Mouse (Mus musculus) intestine, embryonic 14.5 days (tissue): ENCODE measurements at regions not wholly inside any gene's neighbourhood (a gene's known extent, or its start where the extent isn't known, plus 50 kb on each side); places are given as distances from the start of the nearest gene placed in this dataset.

Experiments
- ATAC-seq: fragments of 200-750 bp; cut with Nextera tagmentation; replicated peaks from 2 replicates; pipeline ENCODE4 v1.8.0; 2017; ENCODE audit warnings: low read depth, moderate number of reproducible peaks, moderate TSS enrichment, moderate library complexity; ENCODE audit not compliant: low FRiP score, low TSS enrichment
- DNase-seq: peaks from one replicate; pipeline ENCODE4 v3.0.0-alpha.2; 2018; ENCODE audit warnings: low spot score
- H3K27ac ChIP-seq: fragments of 300-500 bp; sonication (generic); 2 replicates; pipeline ENCODE4 v1.5.1; 2014; ENCODE audit warnings: low read depth, mild to moderate bottlenecking, control low read depth
- H3K27me3 ChIP-seq: fragments of 300-500 bp; sonication (generic); replicated peaks from 2 replicates; pipeline ENCODE4 v1.6.1; 2014; ENCODE audit warnings: low read length, control low read depth; ENCODE audit not compliant: control insufficient read depth, insufficient read depth
- H3K36me3 ChIP-seq: fragments of 300-500 bp; sonication (generic); 2 replicates; pipeline ENCODE4 v1.6.1; 2014; ENCODE audit warnings: low read length, control low read depth; ENCODE audit not compliant: control insufficient read depth, insufficient read depth
- H3K4me1 ChIP-seq: fragments of 300-500 bp; sonication (generic); replicated peaks from 2 replicates; pipeline ENCODE4 v1.6.1; 2014; ENCODE audit warnings: low read length, control low read depth, mixed read lengths; ENCODE audit not compliant: control insufficient read depth, insufficient read depth
- H3K4me2 ChIP-seq: fragments of 300-500 bp; sonication (generic); 2 replicates; pipeline ENCODE4 v1.6.1; 2014; ENCODE audit warnings: low read length
- H3K4me3 ChIP-seq: fragments of 300-500 bp; sonication (generic); 2 replicates; pipeline ENCODE4 v1.5.1; 2014; ENCODE audit warnings: low read depth, low read length, control low read depth, mixed read lengths
- H3K9ac ChIP-seq: fragments of 300-500 bp; sonication (generic); 2 replicates; pipeline ENCODE4 v1.6.1; 2014; ENCODE audit warnings: mild to moderate bottlenecking, low read length
- H3K9me3 ChIP-seq: fragments of 300-500 bp; sonication (generic); 2 replicates; pipeline ENCODE4 v1.6.1; 2016; ENCODE audit warnings: low read length, control low read depth; ENCODE audit not compliant: control insufficient read depth
- WGBS: fragments of 180-500 bp; shearing (Covaris S2); extraction: QIAGEN DNeasy Blood & Tissue Kit; methylation state at CpG from one replicate; pipeline ENCODE4 v1.1.7; 2014; 5-methylcytosine and 5-hydroxymethylcytosine counted together

GRCm38 (mm10) chr14:102439738-102440137 is 542.7 kb downstream of the Kctd12 start:
- no peaks in the 10 kb centered on the region for H3K27me3 ChIP-seq
- no peak overlapping the region for H3K27ac ChIP-seq
- WGBS: 78% methylated on average over 2 of the region's 2 CpGs
- no peak overlapping the region for H3K4me2 ChIP-seq
- ATAC-seq: no peak
- no peaks in the 10 kb centered on the region for H3K4me1 ChIP-seq
- H3K4me3 ChIP-seq: no peak overlapping the region
- H3K36me3 ChIP-seq: no peaks in the 10 kb centered on the region
- DNase-seq: no peak
- H3K9ac ChIP-seq: no peak overlapping the region
- H3K9me3 ChIP-seq: no peaks in the 10 kb centered on the region

- no peak overlapping the region for H3K27ac ChIP-seq
- 27% methylated on average over 4 of the region's 4 CpGs for WGBS
- ATAC-seq: no peak
These were observed 578.9 kb downstream of the Kctd12 start for GRCm38 (mm10) chr14:102403397-102404115.

GRCm38 (mm10) chr14:102402061-102402689 is 580.3 kb downstream of the Kctd12 start:
- Histone ChIP-seq H3K4me1 (no peaks in the 10 kb centered on the region; the same call in 1 of the 2 replicates), H3K36me3 (no peaks in the 10 kb centered on the region), H3K4me2 (no peak overlapping the region), H3K4me3 (no peak overlapping the region), H3K27me3 (no peaks in the 10 kb centered on the region), H3K27ac (no peak overlapping the region), H3K9ac (no peak overlapping the region), H3K9me3 (no peaks in the 10 kb centered on the region)
- WGBS: 43% methylated on average over 4 of the region's 4 CpGs
- ATAC-seq (no peak), DNase-seq (no peak)

More at GRCm38 (mm10) chr14:102403397-102404115, 578.9 kb downstream of the Kctd12 start:
- H3K9me3 ChIP-seq: no peaks in the 10 kb centered on the region
- H3K36me3 ChIP-seq: no peaks in the 10 kb centered on the region
- H3K27me3 ChIP-seq: no peaks in the 10 kb centered on the region
- no peak for DNase-seq
- H3K4me1 ChIP-seq: no peaks in the 10 kb centered on the region; the same call in 1 of the 2 replicates
- no peak overlapping the region for H3K4me2 ChIP-seq
- H3K9ac ChIP-seq: no peak overlapping the region
- no peak overlapping the region for H3K4me3 ChIP-seq

- no peaks in the 10 kb centered on the region for H3K4me1 ChIP-seq
- H3K4me2 ChIP-seq: no peak overlapping the region
- no peaks in the 10 kb centered on the region for H3K9me3 ChIP-seq
- DNase-seq (no peak), ATAC-seq (no peak)
- H3K36me3 ChIP-seq: no peaks in the 10 kb centered on the region
- no peak overlapping the region for H3K4me3 ChIP-seq
- no peak overlapping the region for H3K27ac ChIP-seq
- H3K9ac ChIP-seq: no peak overlapping the region
- H3K27me3 ChIP-seq: no peaks in the 10 kb centered on the region
- 74% methylated on average over 7 of the region's 7 CpGs for WGBS
These were observed 586.3 kb downstream of the Kctd12 start for GRCm38 (mm10) chr14:102396036-102396734.

GRCm38 (mm10) chr14:102392351-102392750 is 590.1 kb downstream of the Kctd12 start:
- WGBS: 72% methylated on average over 3 of the region's 3 CpGs
- DNase-seq (no peak), ATAC-seq (no peak)
- Histone ChIP-seq H3K9me3 (no peaks in the 10 kb centered on the region), H3K4me1 (no peaks in the 10 kb centered on the region), H3K9ac (no peak overlapping the region), H3K4me3 (no peak overlapping the region), H3K27me3 (no peaks in the 10 kb centered on the region), H3K4me2 (no peak overlapping the region), H3K27ac (no peak overlapping the region), H3K36me3 (no peaks in the 10 kb centered on the region)

- H3K27ac ChIP-seq: no peak overlapping the region
- ATAC-seq (no peak), DNase-seq (no peak)
- H3K4me2 ChIP-seq: no peak overlapping the region
- H3K4me1 ChIP-seq: no peaks in the 10 kb centered on the region
- H3K27me3 ChIP-seq: no peaks in the 10 kb centered on the region
- H3K9ac ChIP-seq: no peak overlapping the region
- H3K36me3 ChIP-seq: no peaks in the 10 kb centered on the region
- no peaks in the 10 kb centered on the region for H3K9me3 ChIP-seq
- 63% methylated on average over 5 of the region's 5 CpGs for WGBS
- H3K4me3 ChIP-seq: no peak overlapping the region
These were observed 609.4 kb downstream of the Kctd12 start for GRCm38 (mm10) chr14:102372994-102373567.

GRCm38 (mm10) chr14:102361589-102361988 is 620.8 kb downstream of the Kctd12 start:
- WGBS: 90% methylated on average over 2 of the region's 2 CpGs
- Histone ChIP-seq H3K27ac (no peak overlapping the region), H3K9ac (no peak overlapping the region), H3K4me1 (no peaks in the 10 kb centered on the region), H3K4me3 (no peak overlapping the region), H3K9me3 (no peaks in the 10 kb centered on the region), H3K36me3 (no peaks in the 10 kb centered on the region), H3K27me3 (no peaks in the 10 kb centered on the region), H3K4me2 (no peak overlapping the region)
- ATAC-seq (no peak), DNase-seq (no peak)

GRCm38 (mm10) chr14:102329409-102329808 is 599.7 kb downstream of the Lmo7 start:
- Histone ChIP-seq H3K4me3 (no peak overlapping the region), H3K27ac (no peak overlapping the region), H3K4me1 (no peaks in the 10 kb centered on the region), H3K27me3 (no peaks in the 10 kb centered on the region), H3K4me2 (no peak overlapping the region), H3K9ac (no peak overlapping the region), H3K36me3 (no peaks in the 10 kb centered on the region), H3K9me3 (no peaks in the 10 kb centered on the region)
- DNase-seq: no peak
- no peak for ATAC-seq
